Mouse (Mus musculus): Measurements from ENCODE around the gene Tln2.

Gene Tln2

DNA sequence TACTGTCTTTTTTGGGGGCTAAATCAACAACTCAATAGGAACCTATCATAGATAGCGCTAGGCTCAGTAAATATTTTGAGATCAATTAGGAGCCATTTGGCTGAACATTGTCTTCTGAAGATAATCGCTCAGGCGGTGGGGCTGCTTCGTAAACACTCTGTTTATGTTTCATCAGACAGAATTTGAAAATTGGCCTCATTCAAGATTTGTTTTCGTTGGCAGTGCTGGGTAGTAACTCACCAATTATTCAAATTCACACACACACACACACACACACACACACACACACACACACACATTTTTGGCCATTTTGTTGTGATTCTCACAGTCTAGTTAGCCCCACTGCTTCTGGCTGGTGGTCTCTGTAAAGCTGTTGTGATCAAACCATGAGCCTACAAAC is 12.9 kb downstream of the Tln2 start:
- DNase-seq (ENCODE audit: low read depth): no peak

DNA sequence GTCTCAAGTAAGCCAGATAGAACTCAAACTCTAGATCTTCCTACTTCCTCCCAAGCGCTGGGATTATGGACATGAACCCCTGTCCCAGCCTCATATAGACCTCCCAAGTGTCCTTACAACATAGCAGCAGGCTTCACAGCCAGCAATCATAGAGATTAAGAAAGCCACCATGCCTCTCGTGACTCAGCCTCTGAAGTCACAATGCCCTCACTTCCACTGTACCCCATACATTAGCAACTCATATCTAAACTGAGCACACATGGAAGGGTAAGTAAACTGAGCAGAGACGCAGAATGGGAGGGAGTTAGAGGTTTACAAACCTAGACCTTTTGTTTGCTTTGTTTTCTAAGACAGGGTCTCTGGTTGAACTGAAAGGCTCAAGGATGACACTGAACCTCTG is 13.7 kb downstream of the Tln2 start:
- no peak for DNase-seq (ENCODE audit: low read depth)

- DNase-seq (ENCODE audit: low read depth): no peak
These were observed 14.7 kb downstream of the Tln2 start for GRCm38 (mm10) chr9:67544783-67545182.

- no peak for DNase-seq (ENCODE audit: low read depth)
These were observed 17.6 kb downstream of the Tln2 start for GRCm38 (mm10) chr9:67541948-67542347.

DNA sequence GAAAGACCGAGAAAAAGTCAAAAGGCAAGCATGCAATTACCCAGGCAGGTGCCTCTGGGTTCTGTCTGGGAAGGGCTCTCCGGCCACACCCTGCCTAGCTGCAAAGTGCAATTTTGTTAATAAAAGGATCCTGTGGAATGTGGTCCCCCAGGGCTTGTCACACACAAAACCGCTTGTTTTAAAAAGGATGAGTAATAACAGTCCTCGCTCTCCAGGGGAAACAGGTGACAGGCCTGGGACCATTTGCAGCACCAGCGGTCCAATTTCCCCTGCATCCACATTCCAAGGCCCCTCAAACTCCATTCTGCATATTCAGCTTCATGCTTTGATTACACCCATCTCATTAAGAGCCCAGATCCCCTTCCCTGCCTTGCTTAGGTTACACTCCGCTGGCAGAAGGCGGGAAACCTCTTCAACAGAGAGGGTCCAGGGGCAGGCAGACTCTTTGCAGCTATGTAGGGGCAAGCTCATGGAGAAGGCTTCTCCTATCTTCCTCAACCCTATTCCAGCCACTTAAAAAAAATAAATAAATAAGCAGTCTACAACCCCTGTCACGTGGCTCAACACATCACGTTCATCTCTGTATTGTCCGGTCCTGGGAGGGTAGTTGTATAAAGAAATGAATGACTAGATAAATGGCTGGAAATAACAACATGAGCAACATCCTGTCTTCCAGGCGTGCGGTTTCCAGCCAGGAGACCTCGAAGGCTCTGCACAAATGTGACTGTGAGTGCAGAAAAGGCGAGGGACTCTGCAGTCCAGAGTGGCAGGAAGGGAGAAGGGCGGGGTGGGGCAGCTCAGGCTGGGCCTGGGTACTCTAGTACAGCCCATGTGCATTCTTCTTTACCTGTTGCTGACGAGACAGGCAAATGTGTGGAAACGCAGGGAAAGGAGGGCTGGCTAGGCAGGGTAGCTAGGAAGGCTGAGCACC is 19.5 kb downstream of the Tln2 start:
- no peak for DNase-seq (ENCODE audit: low read depth)

DNA sequence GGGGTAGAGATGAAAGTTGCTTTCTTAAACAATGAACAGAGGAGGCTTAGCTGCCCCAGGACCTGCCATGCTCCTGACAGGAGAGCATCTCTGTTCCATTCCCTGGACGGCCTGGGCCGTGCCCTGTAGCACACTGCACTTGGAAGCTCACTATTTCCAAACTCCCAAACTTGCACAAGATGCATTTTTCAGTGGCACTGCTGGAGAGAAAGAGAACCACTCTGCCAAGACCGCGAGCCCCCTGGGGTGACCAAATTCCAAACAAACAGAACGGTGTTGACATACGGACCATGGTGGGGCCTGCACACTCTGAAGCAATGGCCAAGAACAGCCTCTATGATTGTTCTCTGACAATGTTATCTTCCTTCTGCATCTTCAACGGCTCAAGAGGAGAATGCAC is 25.1 kb downstream of the Tln2 start:
- no peak for DNase-seq (ENCODE audit: low read depth)

GRCm38 (mm10) chr9:67533260-67533659 is 26.2 kb downstream of the Tln2 start:
- no peak for DNase-seq (ENCODE audit: low read depth)

- DNase-seq (ENCODE audit: low read depth): no peak
These were observed 26.9 kb downstream of the Tln2 start for GRCm38 (mm10) chr9:67532631-67533030.

DNA sequence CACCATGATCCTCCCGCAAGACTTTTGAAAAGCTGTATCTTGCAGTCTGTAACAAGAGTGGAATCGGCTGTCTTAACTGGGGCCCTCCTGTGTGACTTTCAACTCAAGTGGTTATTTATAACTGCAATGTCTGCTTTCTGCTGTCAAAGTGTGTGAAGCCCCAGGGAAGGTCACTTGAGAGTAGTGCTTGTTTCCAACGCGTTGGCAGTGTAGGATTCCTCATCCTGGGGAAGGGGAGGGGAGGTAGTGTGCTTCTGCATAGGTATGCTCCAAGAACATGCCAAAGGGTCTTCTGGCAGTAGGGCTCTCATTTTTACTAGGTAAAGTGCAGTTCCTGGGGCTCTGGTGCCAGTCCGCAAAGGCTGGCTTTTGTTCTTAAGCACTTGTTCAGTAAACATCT is 29.9 kb downstream of the Tln2 start:
- DNase-seq (ENCODE audit: low read depth): no peak

GRCm38 (mm10) chr9:67527726-67528125 is 31.8 kb downstream of the Tln2 start:
- no peak for DNase-seq (ENCODE audit: low read depth)

GRCm38 (mm10) chr9:67521736-67522135 is 37.8 kb downstream of the Tln2 start:
- no peak for DNase-seq (ENCODE audit: low read depth)

DNA sequence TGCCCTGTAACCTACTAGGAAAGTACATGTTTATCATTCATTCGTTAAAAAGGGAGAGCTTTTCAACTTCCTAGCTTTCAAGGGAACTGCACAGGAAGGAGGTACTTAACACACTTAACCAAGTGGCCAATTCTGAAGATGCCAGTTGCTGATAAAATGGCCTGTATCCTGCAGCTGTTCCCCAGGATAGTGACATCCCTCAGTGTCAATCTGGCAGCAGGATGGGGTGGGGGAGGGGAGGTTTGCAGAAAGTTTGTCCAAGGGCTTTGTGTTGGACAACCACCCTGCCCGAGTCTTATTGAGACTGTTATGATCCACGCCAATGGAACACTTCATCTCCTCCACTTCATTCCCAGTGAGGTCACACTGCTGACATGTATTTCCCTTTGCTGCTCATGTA is 50.0 kb downstream of the Tln2 start:
- no peak for DNase-seq (ENCODE audit: low read depth)

DNA sequence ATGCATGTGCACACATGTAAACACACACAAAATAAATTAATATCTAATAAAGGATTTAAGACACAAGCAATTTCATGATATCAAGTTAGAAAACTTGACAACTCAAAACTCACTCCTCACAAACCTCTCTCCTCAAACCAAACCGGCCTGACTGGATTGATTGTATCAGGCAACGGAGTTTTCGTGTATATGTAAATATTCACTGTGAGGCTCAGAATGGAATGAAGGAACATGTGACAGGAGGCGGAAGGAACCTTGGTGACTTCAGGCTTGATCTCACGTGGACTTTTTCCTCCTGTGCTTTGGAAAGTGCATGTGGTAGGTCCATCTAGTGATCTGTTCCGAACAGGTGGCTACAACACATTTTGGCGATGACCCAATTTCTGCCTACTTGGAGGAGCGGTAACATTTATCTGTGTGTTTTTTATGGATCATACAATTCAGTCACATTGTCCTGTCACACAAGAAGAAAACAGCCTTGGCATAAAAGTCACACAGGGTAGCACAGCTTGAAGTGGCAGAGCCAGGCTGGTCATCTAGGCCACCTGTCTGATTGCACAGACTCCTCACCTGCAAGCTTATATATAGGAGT is 54.7 kb downstream of the Tln2 start:
- no peak for DNase-seq (ENCODE audit: low read depth)

- no peak for DNase-seq (ENCODE audit: low read depth)
These were observed 57.7 kb downstream of the Tln2 start for GRCm38 (mm10) chr9:67501801-67502200.

DNA sequence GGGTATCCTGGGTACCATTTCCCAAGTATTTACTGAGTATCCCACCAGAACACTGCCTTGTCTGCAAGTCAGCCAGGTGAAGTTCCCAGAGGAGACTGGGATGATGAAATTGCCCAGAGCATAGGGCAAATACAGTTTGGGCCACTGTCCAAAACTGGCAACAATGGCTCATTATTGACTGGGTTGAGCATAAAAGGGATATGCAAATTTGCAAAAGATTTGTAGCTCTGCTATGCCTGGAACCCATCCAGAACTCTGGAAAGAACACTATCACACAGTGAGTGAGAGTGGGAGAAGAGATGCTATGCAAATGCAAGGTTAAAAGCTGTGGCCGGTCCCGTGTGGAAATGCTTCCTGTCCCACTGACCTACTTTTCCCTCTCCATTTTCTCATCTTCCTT is 63.1 kb downstream of the Tln2 start:
- no peak for DNase-seq (ENCODE audit: low read depth)

DNA sequence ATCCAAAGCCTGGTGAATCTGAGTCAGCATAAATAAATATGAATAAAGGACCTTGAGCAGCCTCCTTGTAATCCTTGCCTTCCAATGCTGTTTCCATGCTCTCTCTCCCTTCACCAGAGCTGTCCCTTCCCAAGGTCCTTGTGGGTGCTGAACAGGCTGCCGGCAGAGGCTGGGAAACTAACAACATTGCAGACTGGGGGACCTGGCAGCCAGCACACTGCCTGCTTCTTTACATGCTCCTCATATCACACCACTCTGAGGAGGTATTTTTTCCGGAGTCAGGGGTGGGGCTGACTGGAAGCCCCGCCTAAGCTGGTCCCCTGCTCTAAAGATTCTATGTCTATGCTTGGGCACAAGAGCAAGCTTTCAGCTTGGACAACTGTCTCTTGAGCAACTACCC is 64.2 kb downstream of the Tln2 start:
- DNase-seq (ENCODE audit: low read depth): no peak

GRCm38 (mm10) chr9:67493876-67494552 is 65.5 kb downstream of the Tln2 start:
- DNase-seq (ENCODE audit: low read depth): no peak

GRCm38 (mm10) chr9:67489370-67489769 is 70.1 kb downstream of the Tln2 start:
- DNase-seq (ENCODE audit: low read depth): no peak

DNA sequence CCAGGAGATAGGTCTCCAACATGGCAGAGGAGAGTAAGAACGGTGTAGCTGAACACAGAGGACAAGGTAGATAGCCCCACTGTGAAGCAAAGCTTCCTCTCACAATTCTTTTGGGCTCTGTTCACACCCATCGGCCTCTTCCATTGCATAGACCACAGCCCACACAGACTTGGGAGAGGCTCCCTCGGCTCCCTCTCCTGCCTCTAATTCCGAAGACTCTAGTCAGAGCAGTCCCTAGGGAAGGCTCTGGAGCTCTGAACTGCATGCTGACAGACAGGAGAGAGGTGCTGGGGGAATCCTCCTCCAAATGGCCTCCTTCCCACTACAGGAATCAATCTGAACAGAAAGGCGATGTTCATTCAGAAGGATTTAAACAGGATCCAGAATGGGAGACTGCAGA is 72.9 kb downstream of the Tln2 start:
- DNase-seq (ENCODE audit: low read depth): no peak

- DNase-seq (ENCODE audit: low read depth): no peak
These were observed 74.1 kb downstream of the Tln2 start for GRCm38 (mm10) chr9:67485169-67486072.

DNA sequence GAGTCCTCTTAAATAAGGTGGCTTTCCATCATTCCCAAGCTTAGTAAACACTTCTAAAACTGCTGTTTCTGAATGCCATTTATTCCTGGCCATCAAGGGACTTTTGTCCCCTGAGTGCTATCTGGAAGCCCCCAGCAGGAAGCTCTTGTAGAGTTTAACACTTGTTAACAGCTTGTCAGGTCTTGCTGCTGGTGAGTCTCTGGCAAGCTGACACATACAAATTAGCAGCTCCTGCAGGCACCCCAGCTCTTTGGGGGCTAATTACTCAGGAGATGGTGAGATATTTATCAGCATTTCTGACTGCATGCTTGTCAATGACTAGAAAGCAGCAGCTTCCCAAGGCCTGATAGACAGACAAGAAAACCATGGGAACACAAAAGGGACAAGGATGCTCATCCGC is 77.2 kb downstream of the Tln2 start:
- DNase-seq (ENCODE audit: low read depth): no peak

GRCm38 (mm10) chr9:67481851-67482250 is 77.7 kb downstream of the Tln2 start:
- DNase-seq (ENCODE audit: low read depth): no peak
